Mouse (Mus musculus) gastrocnemius, postnatal 36 days (tissue): Measurements from ENCODE around the gene Bahcc1. TPM values are rescaled to one million over a fixed set of nuclear protein-coding genes. Genes with fewer than 3 reads are reported as not detected.

Source experiments
- DNase-seq, 2 experiments: peaks; one replicate each; pipeline ENCODE4 v3.0.0; 2022
- intact Hi-C: fragments of 180-260 bp; cut with DNase I; formaldehyde crosslinking; loops from one replicate; pipeline ENCODE4 v1.15.1; 2025
- total RNA-seq, 2 experiments: library from RNA; stranded (reverse); gene quantifications; 2 replicates each; pipeline ENCODE4 v1.2.3; 2021

Gene Bahcc1
- total RNA-seq, 2 experiments from 2014 or later = 2.3 to 4.1 TPM

- DNase-seq = peak; percentile 92 to 98
- intact Hi-C loops = loop anchor here (2.0 to 5.0 kb wide), 3 partner anchors 73 to 195 kb away; no protein-coding TSS in a partner anchor
Measured at GRCm38 (mm10) chr11:120307566-120308430, 75.1 kb downstream of the Bahcc1 start.

GRCm38 (mm10) chr11:120308441-120309320, 75.9 kb downstream of the Bahcc1 start:
- DNase-seq = no peak
- intact Hi-C loops = loop anchor here (5.0 kb wide), 2 partner anchors 121 to 196 kb away; no protein-coding TSS in a partner anchor

- intact Hi-C loops = no loop called here
- DNase-seq = peak; percentile 83 to 86
Measured at GRCm38 (mm10) chr11:120310813-120311312, 78.1 kb downstream of the Bahcc1 start.

GRCm38 (mm10) chr11:120311561-120311960, 78.8 kb downstream of the Bahcc1 start:
- intact Hi-C loops = no loop called here
- DNase-seq = peak in 1 of 2 experiments; percentile 13

GRCm38 (mm10) chr11:120312069-120312468, 79.3 kb downstream of the Bahcc1 start:
- DNase-seq = no peak
- intact Hi-C loops = no loop called here

- intact Hi-C loops = no loop called here
- DNase-seq = peak in 1 of 2 experiments; percentile 10
Measured at GRCm38 (mm10) chr11:120313906-120314685, 81.3 kb downstream of the Bahcc1 start.

- no peak for DNase-seq
- intact Hi-C loops = no loop called here
Measured at GRCm38 (mm10) chr11:120314721-120315415, 82.1 kb downstream of the Bahcc1 start.

- DNase-seq = no peak
Measured at GRCm38 (mm10) chr11:120315416-120315761, 82.6 kb downstream of the Bahcc1 start.

GRCm38 (mm10) chr11:120315832-120316689, 83.3 kb downstream of the Bahcc1 start:
- intact Hi-C loops = no loop called here
- DNase-seq = peak; percentile 83 to 88

More at GRCm38 (mm10) chr11:120315416-120315761, 82.6 kb downstream of the Bahcc1 start:
- intact Hi-C loops = no loop called here

GRCm38 (mm10) chr11:120316690-120317254, 84.0 kb downstream of the Bahcc1 start:
- no peak for DNase-seq
- intact Hi-C loops = no loop called here

GRCm38 (mm10) chr11:120317456-120317855, 84.7 kb downstream of the Bahcc1 start:
- intact Hi-C loops = no loop called here
- DNase-seq = no peak

GRCm38 (mm10) chr11:120319310-120319709, 86.6 kb downstream of the Bahcc1 start:
- no peak for DNase-seq
- intact Hi-C loops = no loop called here

GRCm38 (mm10) chr11:120320156-120320555, 87.4 kb downstream of the Bahcc1 start:
- intact Hi-C loops = no loop called here
- DNase-seq = no peak

- peak in 1 of 2 experiments; percentile 11 for DNase-seq
- intact Hi-C loops = no loop called here
Measured at GRCm38 (mm10) chr11:120335431-120336021, 102.8 kb downstream of the Bahcc1 start.

GRCm38 (mm10) chr11:120337447-120337846, 104.7 kb downstream of the Bahcc1 start:
- peak in 1 of 2 experiments; percentile 3 for DNase-seq
- intact Hi-C loops = no loop called here

GRCm38 (mm10) chr11:120338786-120339185, 106.0 kb downstream of the Bahcc1 start:
- no peak for DNase-seq
- intact Hi-C loops = no loop called here

- intact Hi-C loops = no loop called here
- peak in 1 of 2 experiments; percentile 7 for DNase-seq
Measured at GRCm38 (mm10) chr11:120339978-120340513, 107.3 kb downstream of the Bahcc1 start.
